Mouse (Mus musculus): ENCODE measurements around the gene Ubap2. TPM values are rescaled to one million over a fixed set of nuclear protein-coding genes. Genes with fewer than 3 reads are reported as not detected.

The Ubap2 gene
- total RNA-seq (2023), result 69.5 TPM

DNA sequence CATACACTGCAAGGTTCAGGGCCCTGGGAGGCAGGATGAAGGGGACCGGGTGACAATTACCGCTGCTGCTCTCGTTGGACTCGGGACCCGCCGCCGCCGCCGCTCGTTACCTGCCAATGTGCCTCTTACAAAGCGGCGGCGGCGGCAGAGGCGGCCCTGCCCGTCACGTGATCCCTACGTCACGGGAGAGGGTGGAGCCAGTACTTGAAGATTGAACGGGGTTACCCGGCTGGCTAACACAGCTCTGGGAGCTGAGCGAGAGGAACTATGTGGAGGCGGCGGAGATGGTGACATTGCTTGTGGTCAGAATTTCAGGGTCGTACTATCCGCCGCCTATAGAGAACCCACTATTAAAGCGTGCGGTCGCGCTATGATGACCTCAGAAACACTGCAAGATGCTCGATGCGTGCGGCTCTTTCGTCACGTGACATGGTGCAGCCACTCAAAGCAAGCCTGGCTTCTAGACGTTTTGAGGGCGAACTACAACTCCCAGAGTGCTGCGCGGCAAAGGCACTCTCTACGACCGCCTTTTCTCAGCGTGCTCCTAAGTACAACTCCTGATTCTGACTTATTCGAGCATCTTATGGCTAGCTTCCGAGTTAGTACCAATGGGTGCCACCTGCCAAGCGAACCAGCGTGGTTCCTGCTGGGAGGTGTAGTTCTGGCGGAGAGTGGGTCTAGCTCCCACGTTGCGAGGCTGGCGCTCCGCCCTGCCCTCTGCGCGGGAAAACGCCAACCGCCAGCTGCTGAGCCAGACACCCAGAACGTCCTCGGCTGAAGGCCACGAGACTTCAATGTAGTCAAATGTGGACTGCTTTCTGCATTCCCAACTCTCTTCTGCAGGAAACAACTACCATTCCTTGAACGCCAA is at the start of gene Ubap2:
Ubap2 (minus strand) TSS at position 165 of the 871 bp plus-strand sequence.

DNA sequence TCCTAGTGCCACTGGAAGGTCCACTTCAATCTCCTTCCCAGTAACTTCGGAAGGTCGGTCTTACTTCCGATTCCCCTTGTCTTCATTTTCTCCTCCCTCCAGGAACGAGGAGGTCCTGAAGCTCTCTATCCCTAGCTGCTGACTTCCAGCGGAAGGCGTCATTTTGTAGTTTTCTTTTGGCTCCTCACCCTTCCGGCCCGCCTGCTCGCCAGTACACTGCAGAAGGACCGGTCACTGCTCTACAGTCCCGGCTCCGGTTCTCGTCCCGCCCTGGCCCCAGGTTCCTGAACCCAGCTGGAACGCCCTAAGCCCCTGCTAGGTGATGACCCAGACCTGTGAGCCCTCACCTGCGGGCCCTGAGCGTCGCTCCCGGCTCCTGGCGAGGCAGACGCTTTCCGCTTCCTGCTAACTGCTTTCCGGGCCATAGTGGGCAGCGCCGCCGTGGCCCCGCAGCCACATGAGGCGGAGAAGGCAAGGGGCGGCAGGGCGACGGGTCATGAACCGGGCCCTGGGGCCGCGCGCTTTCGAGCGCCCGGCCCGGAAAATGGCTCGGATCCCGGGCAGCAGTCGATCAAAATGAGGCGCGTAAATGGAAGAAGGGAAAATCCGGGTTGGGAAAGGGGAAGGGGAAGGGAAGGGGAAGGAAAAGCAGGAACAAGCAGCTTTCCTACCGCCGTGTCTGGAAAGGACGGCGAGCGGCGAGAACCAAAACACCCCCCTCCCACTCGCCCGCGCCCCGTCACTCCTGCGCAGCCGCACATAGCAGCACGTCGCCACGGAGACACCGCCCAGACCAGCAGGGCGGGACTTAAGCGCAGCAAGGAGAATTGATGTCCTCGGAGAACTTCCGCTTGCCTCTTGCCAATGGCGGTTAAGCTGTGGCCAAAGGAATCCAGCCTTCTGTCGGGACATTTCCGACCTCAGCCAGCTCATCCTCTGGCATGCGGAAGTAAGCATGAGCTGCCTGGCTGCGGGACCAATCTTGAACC is 39.5 kb upstream of the Ubap2 start, which contains the start of gene Dcaf12:
Dcaf12 (minus strand) TSS at position 749 of the 989 bp plus-strand sequence.

Other genes with a start within 250 kb of the Ubap2 start
- not detected for gene Aqp7, start 227.0 kb downstream of the Ubap2 start, total RNA-seq (2023)
- gene Aqp3, start 177.0 kb downstream of the Ubap2 start, total RNA-seq (2023), result 36.0 TPM
- gene Nol6, start 150.7 kb downstream of the Ubap2 start, total RNA-seq (2023), result 64.9 TPM
- 62.4 TPM for gene Ube2r2, start 139.4 kb downstream of the Ubap2 start, total RNA-seq (2023)
- gene Dcaf12, start 39.7 kb upstream of the Ubap2 start, total RNA-seq (2023), result 31.7 TPM
- 46.1 TPM for gene Ubap1, start 73.9 kb upstream of the Ubap2 start, total RNA-seq (2023)
- 1.8 TPM for gene Kif24, start 189.7 kb upstream of the Ubap2 start, total RNA-seq (2023)
- gene Nudt2, start 190.0 kb upstream of the Ubap2 start, total RNA-seq (2023), result 5.2 TPM
- gene AI464131, start 227.9 kb upstream of the Ubap2 start, total RNA-seq (2023), result not detected
- not detected for gene 1110017D15Rik, start 242.2 kb upstream of the Ubap2 start, total RNA-seq (2023)

Measured in CD4-positive naive resting alpha-beta T cell, adult 76 days (primary cell).